Mouse (Mus musculus) frontal cortex, adult 2 months (tissue): ENCODE measurements around the gene 2410002F23Rik. TPM values are rescaled to one million over a fixed set of nuclear protein-coding genes. Genes with fewer than 3 reads are reported as not detected.
"Not testable (repeated sequence)": the region's sequence is repeated elsewhere in the genome, so short reads cannot be mapped to it uniquely, and the experiment has no call there.

Experiments used
- DNase-seq, 2 experiments: peaks; one replicate each; pipeline ENCODE4 v3.0.0; 2022; ENCODE audit warnings: low spot score in 1 of 2; ENCODE audit errors: extremely low spot score in 1 of 2
- polyA plus RNA-seq: library from polyadenylated mRNA; depleted of rRNA; stranded (reverse); fragments of >200 nt; gene quantifications from 2 replicates; pipeline ENCODE4 v1.2.3, GENCODE M21; 2012

The 2410002F23Rik gene
- polyA plus RNA-seq, 1 experiment, result 118 TPM

GRCm38 (mm10) chr7:44261147-44261546 lies 14.6 kb downstream of the 2410002F23Rik start, which contains the start of gene Gm15517:
Gene Gm15517, plus strand, starts transcription at chr7:44261447.
- no peak for DNase-seq

DNA sequence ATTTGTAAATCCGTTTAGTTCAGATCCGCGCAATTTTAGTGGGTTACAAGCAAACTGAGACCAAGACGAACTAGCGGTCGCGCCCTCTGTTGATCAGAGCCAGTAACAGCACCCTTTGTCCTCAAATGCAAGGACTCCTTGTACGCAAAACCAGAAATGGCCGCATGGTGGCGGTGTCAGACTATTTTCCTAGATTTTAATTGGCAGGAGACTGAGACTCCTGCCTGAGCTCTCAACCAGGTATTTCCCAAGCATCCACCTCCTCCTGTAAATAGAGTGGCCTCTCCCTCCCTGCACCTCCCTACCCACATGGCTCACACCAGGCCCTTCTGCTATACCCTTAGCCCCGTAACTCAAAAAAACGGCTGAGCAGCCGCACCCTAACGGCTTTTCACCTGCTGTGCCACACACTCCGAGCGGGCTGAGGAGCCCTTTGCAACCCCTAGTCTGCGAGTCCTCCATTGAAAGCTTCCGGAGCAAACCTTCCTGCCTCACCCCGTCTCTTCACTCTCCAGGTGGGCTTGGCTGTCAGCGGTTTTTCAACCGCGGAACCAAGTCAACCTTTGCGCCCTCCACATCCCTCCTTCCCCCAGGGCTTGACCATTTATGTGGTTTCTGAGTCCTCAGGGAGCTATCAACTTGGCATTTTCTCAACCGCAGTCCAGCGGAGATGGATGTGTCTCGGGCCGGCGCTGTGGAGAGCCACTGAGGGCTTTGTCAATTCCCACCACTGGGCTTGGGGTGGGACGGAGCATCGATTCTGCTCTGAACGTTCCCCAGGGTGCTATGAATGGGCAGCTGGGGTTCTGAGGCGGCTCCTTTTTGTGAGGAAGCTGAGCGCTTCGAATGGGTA lies 16.5 kb downstream of the 2410002F23Rik start:
- peak; percentile 90 to 100 for DNase-seq

GRCm38 (mm10) chr7:44268117-44268516 lies 21.6 kb downstream of the 2410002F23Rik start:
- DNase-seq, result no peak

DNA sequence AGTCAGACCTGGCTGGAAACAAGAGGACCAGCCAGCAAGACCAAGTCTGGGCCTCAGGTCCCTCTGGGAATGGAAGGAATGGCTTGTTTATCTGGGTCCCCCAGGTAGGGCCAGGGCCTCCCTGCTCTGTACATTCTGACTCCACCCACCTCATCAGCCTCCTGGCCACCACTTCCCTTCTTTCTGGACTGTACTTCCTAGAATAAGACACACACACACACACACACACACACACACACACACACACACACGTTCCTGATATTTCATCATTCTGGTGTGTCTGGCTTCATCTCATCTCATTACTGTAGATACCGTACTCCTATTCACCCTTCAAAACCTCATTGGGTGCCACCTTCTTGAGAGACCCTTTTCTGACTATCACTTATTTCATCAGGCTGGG lies 22.9 kb downstream of the 2410002F23Rik start:
- no peak for DNase-seq

GRCm38 (mm10) chr7:44271309-44271708 lies 24.8 kb downstream of the 2410002F23Rik start:
- DNase-seq, result peak in 1 of 2 experiments; percentile 40

DNA sequence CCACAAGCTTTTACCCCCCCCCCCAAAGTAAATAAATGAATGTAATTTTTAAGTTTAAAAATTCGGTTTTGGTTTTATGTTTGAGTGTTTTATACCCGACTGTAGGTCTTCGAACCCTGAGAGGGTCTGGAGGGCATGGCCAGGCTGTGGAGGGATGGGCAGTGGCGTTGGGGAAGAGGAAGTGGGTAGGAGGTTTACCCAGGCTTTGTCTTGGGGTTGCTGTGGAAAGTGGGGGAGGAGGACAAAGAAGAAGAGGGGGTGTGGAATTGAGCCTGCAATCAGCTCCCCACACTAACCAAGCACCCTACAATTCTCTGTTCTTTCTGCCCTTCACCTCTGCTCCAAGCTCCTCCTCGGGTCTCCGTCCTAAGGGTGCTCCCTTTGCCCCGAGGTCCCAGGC lies 26.0 kb downstream of the 2410002F23Rik start:
- no peak for DNase-seq

- DNase-seq, result no peak
Observed at GRCm38 (mm10) chr7:44273446-44273845, 26.9 kb downstream of the 2410002F23Rik start.

GRCm38 (mm10) chr7:44274096-44274495 lies 27.6 kb downstream of the 2410002F23Rik start:
- no peak for DNase-seq

GRCm38 (mm10) chr7:44275546-44275945 lies 29.0 kb downstream of the 2410002F23Rik start:
- no peak for DNase-seq

- DNase-seq, result no peak
Observed at GRCm38 (mm10) chr7:44276461-44277249, 30.1 kb downstream of the 2410002F23Rik start.

DNA sequence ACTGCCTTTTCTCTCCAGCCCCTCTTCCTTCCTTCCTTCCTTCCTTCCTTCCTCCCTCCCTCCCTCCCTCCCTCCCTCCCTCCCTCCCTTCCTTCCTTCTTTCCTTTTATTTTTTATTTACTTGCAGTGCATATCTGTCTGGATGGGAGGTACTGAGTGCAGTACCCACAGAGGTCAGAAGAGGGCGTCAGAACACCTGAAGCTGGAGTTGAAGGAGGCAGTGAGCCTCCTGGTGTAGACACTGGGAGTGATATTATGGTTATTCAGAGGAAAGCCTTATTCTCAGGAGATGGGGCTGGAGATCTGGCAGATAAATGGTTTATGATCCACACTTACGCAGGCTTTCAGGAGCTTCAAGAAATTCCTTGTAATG lies 30.7 kb downstream of the 2410002F23Rik start:
- DNase-seq, result peak; percentile 31 to 83

- DNase-seq, result no peak
Observed at GRCm38 (mm10) chr7:44280959-44281358, 34.4 kb downstream of the 2410002F23Rik start.

- DNase-seq, result peak in 1 of 2 experiments; percentile 22
Observed at GRCm38 (mm10) chr7:44281586-44281985, 35.1 kb downstream of the 2410002F23Rik start.

- no peak for DNase-seq
Observed at GRCm38 (mm10) chr7:44287760-44288159, 41.2 kb downstream of the 2410002F23Rik start.

DNA sequence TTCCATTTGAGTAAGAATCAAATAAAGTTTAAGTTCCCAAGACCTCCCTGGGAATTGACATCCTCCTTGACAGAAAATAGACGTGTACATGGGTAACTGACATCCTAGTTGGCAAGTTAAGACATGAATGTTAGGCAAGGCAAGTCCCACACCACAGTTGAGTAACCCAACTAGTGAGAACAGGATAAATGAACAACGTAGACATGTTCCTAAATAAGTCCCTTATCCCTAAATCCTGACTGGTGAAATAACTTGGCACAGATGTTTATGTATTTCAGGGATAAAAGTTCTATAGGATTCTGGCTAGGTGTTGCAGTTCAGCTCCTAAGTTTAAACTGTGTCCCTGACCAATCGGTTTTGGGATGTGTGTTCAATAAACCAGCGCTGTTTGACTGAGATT lies 44.5 kb downstream of the 2410002F23Rik start:
- DNase-seq, result no peak

DNA sequence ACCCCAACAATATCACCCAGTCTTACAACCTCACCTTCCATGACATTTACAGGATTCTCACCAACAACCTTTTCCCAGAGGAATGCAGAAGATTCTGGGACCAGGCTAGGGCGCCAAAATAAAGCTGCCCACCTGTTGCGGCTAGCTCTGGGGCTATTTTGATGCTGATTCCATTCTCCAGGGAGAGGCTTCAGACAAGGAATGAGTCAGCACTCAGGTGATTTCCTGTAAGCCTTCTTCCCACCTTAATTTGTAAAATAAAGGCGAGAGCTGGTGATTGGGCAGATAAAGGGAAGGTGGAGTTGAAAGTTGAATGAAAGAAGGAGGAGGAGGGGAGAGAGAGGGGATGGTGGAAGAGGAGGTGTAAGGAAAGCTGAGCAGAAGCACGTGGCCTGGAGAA lies 44.9 kb downstream of the 2410002F23Rik start:
- no peak for DNase-seq

GRCm38 (mm10) chr7:44297501-44297900 lies 51.0 kb downstream of the 2410002F23Rik start:
- not testable (repeated sequence) for DNase-seq
